Mouse (Mus musculus) CH12F3 (cell line): ENCODE measurements around the gene Fndc11.

Source experiments
- in situ Hi-C: fragments of 300-500 bp; cut with MboI; formaldehyde crosslinking; loops from 2 replicates; pipeline ENCODE4 v1.14.3; 2020; ENCODE audit warnings: low sequenced_read_pairs

Gene Fndc11

DNA sequence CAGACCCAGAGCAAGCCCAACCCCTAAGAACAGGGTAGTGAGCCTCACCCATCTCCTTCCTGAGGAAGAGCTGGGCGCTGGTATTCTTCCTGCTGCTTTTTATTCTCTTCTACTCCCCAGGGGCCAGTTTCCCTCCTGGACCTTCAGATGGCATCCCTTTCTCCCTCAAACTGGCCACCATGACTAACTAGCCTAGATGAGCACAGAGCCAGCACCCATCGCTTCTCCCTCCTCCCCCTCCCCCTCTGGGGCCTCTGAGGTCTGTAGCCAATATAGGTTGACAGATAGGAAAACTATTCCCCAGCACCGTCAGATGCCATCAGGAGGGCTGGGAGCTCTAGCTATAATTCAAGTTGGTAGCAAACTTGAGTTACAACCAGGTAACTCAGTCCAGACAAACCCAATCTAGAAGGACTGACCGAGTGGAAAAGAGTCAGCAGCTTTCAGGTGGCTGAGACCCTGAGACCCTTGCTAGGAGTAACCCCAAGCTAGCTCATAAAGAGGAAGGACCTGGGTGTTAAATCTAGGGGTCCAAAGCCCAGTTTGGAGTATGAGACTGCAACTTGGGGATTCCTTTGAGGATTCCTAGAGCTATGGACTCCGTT is 830 bp upstream of the Fndc11 start:
- in situ Hi-C loops: no loop called here

DNA sequence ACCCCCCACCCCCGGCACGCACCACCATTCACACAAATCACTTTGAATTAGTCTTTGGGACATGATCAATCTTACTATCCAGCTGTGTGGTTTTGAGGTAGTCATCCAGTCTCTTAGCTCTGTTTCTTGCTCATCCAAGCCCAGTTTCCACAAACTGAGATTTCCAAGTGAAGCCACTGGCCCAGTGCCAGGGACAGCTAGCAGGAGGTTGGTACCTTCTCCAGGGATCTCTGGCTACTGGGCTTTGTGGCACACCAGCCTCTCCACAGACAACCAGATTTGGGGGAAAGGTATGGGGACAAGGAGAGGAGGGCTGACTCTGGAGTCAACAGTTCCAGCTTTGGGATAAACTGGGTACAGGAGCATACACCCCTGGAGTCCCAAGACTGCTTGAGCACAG is 548 bp downstream of the Fndc11 start:
- in situ Hi-C loops: no loop called here

DNA sequence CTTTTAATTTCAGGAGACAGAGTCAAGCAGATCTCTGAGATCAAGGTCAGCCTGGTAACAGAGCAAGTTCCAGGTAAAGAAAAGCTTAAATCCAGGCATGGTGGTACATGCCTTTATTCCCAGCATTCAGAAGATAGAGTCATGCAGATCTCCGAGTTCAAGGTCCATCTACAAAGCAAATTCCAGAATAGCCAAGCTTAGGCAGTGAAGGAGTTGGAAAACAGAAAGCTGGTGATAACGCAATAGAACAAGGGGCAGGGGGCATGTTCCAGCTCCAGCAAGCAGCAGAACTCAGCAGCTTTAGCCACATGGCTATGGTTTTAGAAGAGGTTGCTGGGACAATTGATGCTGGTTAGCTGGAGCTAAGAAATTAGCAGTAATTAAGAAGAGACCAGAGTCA is 5.2 kb downstream of the Fndc11 start:
- in situ Hi-C loops: no loop called here

DNA sequence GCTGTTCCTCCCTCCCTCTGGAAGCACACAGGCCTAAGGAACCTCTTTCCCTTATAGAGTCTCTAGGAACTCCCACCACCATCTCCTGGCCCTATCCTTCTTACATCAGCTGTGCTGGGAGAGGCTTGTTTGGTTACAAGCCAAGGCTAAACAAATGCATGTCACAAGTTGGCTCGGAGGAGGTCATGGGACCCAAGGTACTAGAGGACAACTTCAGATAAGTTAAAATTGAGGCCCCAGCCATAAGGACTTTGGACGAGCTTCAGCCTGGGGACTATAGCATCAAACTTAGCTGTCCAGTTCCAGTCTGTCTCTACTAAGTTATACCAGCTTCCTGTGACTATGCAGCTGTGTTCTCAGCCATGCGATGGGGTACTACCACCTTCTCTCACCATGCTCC is 7.3 kb downstream of the Fndc11 start:
- in situ Hi-C loops: no loop called here

DNA sequence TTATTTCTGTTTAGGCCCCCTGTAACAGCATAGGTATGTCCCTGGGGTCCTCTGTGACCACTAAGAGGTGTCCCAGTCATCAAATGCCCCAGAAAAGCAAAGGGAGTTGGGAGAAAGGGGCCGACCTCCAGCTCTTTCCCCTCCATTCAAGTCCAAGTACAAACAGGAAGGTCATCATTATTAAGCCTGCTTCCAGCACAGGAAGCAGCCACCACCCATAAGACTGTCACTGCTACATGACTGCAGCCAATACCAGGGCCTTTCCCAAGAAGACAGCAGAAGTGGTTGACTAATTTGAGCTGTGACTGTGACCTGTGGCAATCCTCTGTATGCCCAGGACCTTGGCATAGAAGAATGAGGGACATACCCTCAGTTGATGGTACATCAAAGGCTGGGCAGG is 8.5 kb downstream of the Fndc11 start:
- in situ Hi-C loops: no loop called here

DNA sequence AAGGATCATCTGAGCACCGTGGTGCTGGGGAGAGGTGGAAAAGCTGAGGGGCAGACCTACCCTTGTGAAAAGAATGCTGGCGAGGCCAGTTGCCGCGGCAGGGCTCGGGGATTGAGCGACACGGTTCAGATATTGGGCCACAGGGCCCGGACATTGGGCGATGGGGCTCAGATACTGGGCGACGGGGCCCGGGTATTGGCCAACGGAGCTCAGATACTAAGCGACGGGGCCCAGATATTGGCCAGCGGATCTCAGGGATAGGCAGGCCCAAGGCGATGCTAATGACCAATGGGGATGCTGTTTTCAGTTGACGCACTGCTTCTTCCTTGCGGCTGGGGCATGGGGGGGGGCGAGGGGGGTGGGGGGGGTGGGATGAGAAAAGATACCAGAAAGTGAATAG is 11.4 kb downstream of the Fndc11 start:
- in situ Hi-C loops: no loop called here

DNA sequence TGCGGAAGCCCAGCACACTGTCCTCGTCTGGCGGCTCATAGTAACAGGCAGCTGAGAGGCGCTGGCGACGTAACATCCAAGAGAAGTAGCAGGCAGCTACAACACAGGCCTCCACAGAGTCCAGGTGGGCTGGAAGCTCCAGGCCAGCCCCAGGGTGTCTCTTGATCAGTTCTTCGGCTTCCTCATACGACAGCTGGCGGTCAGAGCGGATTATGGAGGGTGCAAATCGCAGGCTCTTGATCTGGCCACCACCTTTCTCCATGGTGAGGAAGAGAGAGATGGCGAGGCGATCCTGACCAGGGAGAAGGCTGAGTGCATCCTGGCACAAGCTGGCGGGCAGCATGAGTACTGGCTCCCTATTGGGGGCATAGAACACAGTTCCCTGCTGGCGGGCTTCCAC is 13.6 kb downstream of the Fndc11 start:
- in situ Hi-C loops: no loop called here

DNA sequence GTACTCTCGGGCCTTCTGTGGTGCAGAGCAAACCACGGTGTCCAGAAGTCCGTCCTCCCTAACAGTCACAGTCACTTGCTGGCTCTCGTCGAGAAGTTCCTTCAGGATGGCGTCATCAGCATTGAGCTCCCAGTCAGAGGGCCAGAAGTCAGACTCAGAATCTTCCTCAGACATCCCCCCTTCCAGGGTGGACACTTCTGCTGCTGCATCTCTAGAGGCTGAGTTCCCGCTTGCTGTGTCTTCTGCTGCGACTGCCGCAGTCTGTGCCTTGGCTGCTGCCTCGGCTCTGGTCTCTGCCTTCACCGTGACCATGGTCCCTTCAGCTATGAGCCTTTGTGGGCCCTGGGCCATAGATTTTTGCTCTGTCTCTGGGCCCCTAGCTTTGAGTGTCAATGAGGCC is 14.9 kb downstream of the Fndc11 start:
- in situ Hi-C loops: no loop called here

DNA sequence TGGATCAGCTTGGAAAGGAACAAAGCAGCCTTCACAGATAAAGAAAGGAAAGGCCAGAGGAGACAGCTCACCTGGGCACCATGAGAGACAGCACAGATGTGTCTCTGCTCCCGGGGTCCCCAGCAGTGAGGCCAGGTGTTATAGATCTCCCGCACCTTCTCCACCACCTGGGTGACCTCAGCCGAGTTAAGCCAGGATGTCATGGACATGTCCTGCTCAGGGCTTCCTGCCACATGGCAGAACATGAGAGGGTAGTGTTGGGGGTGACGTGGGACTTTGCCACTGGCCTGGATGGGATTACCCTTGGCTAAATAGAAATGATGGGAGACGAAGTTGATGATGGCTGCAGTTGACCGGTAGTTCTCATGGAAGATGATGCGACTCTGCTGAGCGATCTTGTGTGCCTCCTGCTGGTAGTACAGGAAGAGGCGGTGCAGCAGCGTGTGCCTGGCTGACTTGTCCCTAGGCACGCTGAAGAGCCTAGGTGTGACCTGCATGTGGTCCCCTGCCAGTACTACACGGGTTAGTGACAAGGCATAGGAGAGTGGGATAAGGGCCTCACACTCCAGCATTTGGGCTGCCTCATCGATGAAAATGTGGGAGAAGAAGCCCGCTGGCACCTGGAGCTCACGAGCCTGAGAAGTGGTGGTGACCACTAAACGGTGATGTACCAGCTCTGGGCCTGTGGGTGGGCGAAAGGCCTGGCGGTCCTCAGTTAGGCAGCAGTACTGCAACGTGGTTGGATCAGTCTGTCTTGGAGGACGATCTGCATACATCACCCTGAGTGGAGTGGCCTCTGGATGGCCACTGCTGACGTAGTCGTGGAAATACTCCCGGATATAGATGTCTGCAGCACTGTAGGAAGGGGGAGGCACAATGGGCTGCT is 16.1 kb downstream of the Fndc11 start:
- in situ Hi-C loops: no loop called here

DNA sequence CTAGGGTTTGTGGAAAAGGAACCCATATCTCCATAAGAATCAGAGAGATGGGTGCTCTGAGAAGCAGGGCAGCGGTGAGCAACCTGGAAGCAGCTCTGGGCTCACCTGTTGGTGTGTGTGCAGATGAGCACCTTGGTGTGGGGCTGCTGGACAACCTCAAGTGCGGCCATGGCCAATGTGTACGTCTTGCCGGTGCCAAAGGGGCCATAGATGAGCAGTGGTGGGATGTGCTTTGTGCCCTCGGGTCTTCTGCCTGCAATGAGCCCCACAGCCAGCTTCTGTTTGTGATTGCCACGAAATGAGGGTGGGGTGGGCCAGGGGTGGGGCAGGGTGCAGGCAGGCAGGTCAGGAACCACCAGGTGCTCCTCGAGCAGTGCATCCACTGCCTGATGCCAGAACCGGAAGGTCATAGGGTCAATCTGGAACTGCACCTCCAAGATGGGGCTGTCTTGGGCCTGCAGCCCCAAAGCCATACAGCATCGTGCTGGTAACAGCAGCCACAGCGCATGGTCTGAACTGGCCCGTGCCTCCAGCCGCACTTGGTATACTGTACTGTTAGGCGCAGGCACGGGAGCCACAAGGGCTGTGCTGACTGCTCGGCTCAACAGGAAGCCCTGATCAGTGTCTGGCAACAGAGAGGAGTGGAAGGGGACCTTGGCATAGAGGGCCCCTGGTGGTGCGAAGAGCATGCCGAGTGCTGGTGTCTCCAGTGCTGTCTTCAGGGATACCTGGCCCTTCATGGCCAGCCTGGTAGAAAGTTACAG is 17.6 kb downstream of the Fndc11 start:
- in situ Hi-C loops: no loop called here

DNA sequence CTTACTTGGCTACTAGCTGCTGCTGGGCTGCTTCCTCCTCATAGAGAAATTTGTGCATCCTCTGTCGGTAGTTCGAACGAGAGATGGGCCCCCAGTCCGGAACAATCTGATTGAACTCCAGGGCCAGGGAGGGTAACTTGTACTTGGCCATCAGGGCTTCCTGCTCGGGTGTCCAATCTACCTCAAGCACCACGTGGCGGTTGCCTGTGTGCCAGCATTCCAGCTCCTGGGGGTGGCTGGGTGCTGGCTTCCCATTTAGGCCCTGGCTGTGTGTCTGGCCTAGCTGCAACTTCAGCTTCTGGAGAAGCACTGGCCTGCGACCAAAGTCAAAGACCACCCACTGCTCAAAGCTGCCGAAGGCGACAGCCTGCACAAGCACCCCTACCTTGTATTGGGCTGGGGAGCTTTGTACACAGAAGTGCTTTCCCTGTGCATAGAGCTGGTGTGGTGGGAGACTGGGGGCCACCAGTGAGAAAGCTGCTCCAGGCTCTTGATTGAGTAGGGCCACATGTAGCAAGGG is 18.3 kb downstream of the Fndc11 start:
- in situ Hi-C loops: no loop called here

DNA sequence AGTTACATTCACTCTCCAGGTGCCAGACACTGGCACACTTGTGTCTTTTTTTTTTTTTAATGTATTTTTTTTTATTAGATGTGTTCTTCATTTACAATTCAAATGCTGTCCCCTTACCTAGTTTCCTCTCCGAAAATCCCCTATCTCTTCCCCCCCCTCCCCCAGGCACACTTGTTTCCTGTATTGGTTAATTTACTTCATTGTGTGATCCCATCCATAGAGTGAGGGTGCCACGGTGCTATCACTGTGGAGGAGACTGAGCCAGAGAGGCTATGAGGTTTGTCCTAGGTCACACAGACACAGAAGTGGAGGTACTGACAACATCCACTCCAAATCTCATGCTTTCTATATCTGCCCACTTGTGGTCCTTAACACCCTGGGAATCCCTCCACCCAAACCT is 19.0 kb downstream of the Fndc11 start:
- in situ Hi-C loops: no loop called here

DNA sequence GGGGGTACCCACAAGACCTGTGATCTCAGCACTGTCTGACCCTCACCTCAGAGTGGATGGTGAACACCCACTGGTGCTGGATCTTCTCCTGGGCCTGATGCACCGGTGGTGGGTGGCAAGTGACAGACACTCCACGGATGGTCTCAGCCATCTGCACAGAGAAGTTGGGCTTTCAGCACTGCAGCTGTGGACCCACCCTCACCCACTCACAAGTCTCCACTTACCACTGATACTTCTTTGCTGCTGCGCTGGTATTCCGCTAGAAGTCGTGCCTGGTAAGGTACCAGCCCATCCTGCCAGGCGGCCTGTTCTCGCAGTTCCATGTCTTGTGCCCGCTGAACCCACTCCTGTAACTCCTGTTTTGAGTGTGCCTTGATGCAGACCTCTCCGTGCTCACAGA is 19.4 kb downstream of the Fndc11 start:
- in situ Hi-C loops: no loop called here

DNA sequence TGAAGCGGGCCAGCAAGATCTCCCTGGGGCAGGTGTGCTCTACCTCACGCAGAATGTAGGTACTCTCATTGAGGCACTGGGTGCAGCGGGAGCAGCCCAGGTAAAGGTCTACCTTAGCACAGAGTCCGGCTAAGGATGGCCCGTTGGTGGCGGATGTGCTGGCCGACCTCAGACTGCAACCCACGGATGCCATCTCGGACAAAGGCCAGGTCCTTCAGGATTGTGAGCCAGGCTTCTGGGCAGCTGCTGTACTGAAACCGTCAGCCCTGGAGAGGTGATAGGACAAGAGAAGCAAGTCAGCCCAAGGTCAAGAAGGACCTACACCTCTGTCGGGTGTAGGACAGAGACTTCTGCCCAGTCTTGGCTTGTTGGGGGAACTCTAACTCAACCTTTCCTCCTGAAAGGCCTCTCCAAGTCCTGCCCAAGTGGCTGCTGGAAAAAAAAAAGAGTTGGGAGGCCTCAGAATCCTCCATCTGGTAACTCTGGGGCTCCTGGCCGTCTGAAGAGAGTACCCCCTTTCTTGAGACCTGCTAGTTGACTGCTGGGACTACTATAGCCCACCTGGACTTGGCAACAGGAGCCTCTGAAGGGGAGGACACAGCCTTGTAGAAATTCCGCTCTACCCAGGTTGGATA is 21.1 kb downstream of the Fndc11 start:
- in situ Hi-C loops: no loop called here

DNA sequence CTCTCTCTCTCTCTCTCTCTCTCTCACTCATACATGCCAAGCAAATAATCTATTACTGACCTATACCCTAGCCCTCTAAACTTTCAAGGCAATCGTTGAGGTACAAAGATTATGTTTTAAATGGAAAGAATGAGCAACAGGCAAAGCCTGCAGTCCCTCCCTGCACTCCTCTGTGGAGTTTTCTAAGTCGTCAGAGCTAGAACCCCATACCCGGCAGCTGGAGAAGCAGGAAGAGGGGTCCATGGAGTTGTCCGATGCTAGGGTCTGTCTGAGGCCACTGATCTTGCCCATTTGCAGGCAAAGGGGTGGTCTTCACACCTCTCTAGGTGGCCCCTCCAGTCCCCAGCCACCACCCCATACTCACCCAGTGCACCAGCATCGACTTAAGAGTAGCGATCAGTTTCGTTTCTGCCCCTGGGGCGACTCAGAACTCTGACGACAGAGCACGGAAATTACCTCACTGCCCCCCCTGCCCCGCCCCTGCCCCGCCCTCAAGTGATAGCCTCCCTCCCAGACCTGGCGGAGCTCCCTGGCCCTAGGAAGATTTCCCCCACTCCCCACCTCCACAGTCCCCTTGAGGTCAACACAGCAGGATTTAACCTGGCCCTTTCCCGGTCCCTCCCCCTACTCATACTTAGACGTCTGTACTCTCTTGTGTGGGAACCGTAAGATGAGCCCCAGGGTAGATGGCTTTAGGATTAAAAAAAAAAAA is 21.9 kb downstream of the Fndc11 start, which contains the start of gene Helz2:
Gene Helz2, minus strand, starts transcription at position 426 of the 712 bp plus-strand sequence.
- in situ Hi-C loops: no loop called here

DNA sequence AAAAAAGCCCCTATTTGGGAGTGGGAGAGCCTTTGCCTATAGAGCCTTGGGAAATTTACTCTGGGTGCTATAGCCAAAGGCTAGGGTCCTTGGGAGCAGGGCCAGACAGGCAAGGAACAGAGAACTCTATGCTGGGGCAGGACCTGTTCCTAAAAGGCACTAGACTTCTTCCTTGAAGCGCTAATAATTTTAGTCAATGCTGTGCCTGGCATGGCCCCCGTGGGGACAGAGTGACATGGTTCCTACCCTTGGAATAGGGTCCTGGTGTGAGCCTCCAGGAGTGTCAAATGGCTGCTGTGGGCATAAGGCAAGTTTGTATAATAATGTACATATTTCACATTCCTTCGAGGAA is 22.5 kb downstream of the Fndc11 start:
- in situ Hi-C loops: no loop called here

DNA sequence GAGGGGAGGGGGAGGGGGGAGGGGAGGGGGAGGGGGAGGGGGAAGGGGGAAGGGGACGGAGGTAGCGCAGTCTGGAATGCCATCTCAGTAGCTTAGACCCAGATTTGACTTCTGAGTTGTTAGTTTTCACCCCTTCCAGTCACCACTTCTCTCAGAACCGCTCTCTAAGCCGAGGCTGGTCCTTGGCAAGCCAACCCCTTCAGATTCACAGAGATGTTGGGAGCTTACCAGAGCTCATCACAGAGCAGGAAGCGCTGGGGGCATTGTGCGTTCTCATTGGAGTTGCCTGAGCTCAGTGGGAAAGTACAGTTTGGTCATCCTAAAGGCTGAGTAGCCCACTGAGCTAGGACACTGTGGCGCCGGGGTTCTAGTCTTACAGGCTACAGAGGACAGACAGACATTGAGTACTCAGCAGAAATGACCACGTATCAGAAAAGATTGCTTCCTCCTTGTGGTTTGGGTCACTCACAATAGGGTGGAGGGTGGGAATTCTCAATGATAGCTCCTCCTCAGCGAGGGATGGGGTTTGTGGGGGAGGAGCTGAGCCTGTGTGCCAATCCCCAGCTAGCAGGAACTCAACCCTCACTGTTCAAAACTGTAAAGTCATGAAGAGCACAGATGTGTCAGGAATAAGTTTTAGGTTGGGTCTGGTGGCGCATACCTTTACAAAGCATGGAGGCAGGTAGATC is 24.0 kb downstream of the Fndc11 start:
- in situ Hi-C loops: no loop called here

DNA sequence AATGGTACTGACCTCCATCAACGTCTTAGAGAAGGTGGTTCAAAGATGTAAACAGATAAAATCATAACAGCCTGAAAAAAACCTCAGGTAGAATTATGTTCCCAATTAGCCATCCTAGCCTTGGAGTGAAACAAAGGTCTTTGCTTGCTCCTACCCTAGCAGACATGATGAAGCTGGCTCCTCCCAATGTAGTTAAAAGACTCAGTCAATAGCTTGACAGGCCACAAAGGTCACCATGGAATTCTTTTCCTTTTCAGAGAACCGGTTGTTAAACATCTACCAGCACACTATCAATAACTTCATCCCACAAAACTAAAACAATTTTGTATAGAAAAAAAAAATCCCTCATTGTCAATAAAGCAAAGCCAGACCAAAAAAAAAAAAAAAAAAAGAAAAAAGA is 25.2 kb downstream of the Fndc11 start:
- in situ Hi-C loops: no loop called here

DNA sequence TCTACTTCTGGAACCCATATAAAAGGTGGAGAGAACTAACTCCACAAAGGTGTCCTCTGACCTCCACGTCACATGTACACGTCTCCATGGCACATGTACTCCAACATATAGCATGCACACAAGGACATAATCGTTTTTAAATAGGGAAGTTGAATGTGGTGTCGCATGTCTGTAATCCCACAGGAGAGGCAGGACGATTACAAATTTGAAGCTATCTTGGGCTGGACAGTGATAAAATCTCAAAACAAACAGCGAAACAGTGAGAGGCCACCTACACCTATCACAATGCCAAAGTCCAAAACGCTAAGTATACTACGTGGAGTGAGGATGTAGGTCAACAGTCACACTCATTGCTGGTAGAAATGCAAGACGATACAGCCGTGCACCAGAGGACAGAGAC is 29.4 kb downstream of the Fndc11 start:
- in situ Hi-C loops: no loop called here

DNA sequence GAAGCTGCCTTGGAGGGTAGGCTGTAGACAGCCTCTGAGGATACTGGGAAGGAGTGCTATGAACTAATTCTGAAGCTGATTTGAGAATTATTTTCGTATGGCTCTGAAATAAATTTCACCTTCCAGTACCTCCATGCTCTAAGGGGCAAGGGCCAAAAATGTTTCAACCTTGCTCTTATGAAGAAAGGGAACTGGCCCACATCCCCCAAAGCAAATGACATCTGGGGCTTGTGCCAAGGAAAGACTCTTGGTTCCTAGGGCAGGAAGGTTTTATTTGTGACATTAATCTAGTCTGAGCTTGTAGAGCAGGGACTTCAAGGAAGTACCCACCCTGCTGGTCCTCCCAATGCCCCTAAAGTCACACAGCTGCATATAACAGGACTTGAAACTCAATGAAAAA is 32.0 kb downstream of the Fndc11 start:
- in situ Hi-C loops: no loop called here
